Comparison of ENCODE assay signal across 8 mouse cellular contexts in the genomic region with DNA sequence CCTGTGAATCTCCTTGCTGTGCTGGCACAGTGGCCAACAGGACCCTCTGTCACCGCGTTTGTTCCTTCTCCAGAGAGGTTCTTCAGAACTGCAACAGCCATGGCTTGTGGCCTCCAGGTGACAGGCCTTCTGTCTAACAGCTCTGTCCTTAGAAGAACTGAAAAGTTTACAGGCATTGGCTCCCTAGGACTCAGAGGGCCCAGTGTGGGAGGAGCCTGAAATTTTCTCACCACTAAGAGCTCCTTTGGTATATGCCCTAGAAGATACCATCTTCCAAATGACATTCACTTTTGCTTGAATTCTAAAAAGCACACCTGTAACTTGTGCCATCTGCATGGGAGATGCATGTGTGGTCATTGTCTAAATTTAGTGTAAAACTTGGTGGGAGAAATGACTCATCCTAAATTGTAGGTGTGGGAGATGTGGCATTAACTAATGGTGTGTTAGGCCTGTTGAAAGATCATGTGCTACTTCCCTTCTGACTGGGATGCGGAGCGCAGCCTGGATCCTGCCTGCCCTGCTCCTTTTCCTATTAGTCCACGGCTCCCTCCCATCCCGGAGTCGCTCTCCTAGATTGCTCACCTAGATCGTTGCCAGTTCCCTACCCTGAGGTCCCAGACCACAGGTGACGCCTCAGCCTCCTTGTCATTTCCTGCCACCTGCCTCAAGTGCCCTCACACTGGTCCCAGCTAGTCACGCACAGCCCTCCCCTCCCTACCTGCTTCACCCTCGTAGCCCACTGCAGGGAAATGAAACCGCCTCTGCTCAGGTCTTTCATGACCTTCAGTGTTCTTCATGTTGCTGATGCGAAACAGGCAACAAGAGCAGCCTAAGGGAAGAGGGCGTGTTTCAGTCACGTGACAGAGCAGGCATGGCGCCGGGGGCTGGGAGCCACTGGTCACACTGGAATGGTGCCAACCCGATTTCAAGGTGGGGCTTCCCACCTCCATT. TPM values are rescaled to one million over a fixed set of nuclear protein-coding genes. Genes with fewer than 3 reads are reported as not detected.
DNase-seq lines count a peak whose midpoint lies in the region; ATAC-seq and TF ChIP-seq lines count a peak whose summit lies in the region.

No protein-coding gene starts in this region.

- H3K4me3 ChIP-seq in forebrain, postnatal 0 days (ENCODE audit: low read depth, low read length) = no peak overlapping the region
- H3K4me3 ChIP-seq in midbrain, embryonic 13.5 days (replicated peaks) = no peak overlapping the region

- ATAC-seq in forebrain, postnatal 0 days = no peak
- ATAC-seq in midbrain, embryonic 13.5 days = no peak

- H3K9ac ChIP-seq in forebrain, postnatal 0 days = no peak overlapping the region
- H3K9ac ChIP-seq in midbrain, embryonic 13.5 days (replicated peaks) = peak overlapping the region; percentile 47

- peak overlapping the region; percentile 24; the same call in 1 of the 2 replicates for H3K4me2 ChIP-seq in forebrain, postnatal 0 days (ENCODE audit: low read depth)
- peak overlapping the region; percentile 49 for H3K4me2 ChIP-seq in midbrain, embryonic 13.5 days (replicated peaks)

- H3K4me1 ChIP-seq in forebrain, postnatal 0 days (ENCODE audit: insufficient read depth) = peaks cover 64% of the 10 kb centered on the region
- H3K4me1 ChIP-seq in midbrain, embryonic 13.5 days (replicated peaks) = peaks cover 83% of the 10 kb centered on the region

- H3K36me3 ChIP-seq in forebrain, postnatal 0 days (ENCODE audit: insufficient read depth) = 0 out of 2 replicates have a peak, but pooled peaks cover 7% of the 10 kb centered on the region
- H3K36me3 ChIP-seq in midbrain, embryonic 13.5 days = peaks cover 8% of the 10 kb centered on the region

- DNase-seq in 416B (ENCODE audit: low read depth) = peak; percentile 40
- peak; percentile 65 to 74 for DNase-seq in CD8-positive naive resting alpha-beta T cell, adult 2 months (ENCODE audit: low read depth in 2 of 2, low spot score in 2 of 2)
- DNase-seq in forebrain, postnatal 0 days = no peak
- peak; percentile 65 to 77 for DNase-seq in kidney, adult 8-10 months
- DNase-seq in thymus, postnatal 25 days = peak; percentile 68
- DNase-seq in left cerebral cortex, adult 9 months (ENCODE audit: low spot score in 2 of 2) = no peak
- DNase-seq in adrenal gland, postnatal 25 days = no peak

- TF ChIP-seq CTCF in forebrain, postnatal 0 days (IDR thresholded peaks at IDR 0.05; ENCODE audit: low read depth) = no peak

- H3K9me3 ChIP-seq in forebrain, postnatal 0 days (ENCODE audit: low read length) = no peaks in the 10 kb centered on the region
- H3K9me3 ChIP-seq in midbrain, embryonic 13.5 days = no peaks in the 10 kb centered on the region

- no peaks in the 10 kb centered on the region for H3K27me3 ChIP-seq in forebrain, postnatal 0 days (ENCODE audit: insufficient read depth, low read length)
- no peaks in the 10 kb centered on the region for H3K27me3 ChIP-seq in midbrain, embryonic 13.5 days

- 47% methylated on average over 18 of the region's 18 CpGs for WGBS in forebrain, postnatal 0 days
- 71% methylated on average over 18 of the region's 18 CpGs for WGBS in midbrain, embryonic 13.5 days

- peak overlapping the region; percentile 62 for H3K27ac ChIP-seq in forebrain, postnatal 0 days (ENCODE audit: low read depth, low read length)
- peak overlapping the region; percentile 92 for H3K27ac ChIP-seq in midbrain, embryonic 13.5 days

RNA-seq across cellular contexts. Expression of a gene that starts 20.2 kb away (rescaled TPM):
- total RNA-seq in forebrain, postnatal 0 days (2014; rRNA removed) = 0.52 and 0.92 TPM in 2 replicates
- polyA plus RNA-seq in forebrain, postnatal 0 days (2015; fragmentation: Nextera tagmentation; extraction: Ambion mirVana) = 0.05 and 0.16 TPM in 2 replicates
- polyA plus RNA-seq in midbrain, embryonic 13.5 days (2015; fragmentation: Nextera tagmentation; extraction: Ambion mirVana) = 0.23 and 0.58 TPM in 2 replicates
- 0.27 TPM in 1 of 2 replicates, not detected in the other for total RNA-seq in adrenal gland, postnatal 25 days (2021)

Comparison
In these comparisons a context has a peak if more than half of its experiments do, and no peak if none do; other contexts are left out.
1. DNase-seq: peak in 416B (single experiment), CD8-positive naive resting alpha-beta T cell, adult 2 months (2 of 2), kidney, adult 8-10 months (2 of 2) and thymus, postnatal 25 days (single experiment); none in forebrain, postnatal 0 days (single experiment), left cerebral cortex, adult 9 months (0 of 2) and adrenal gland, postnatal 25 days (single experiment).